In genomic region chr11:81153161-81153840, GRCm38 (mm10) we compare ENCODE assay signal across 8 mouse cellular contexts.
DNase-seq lines count a peak whose midpoint lies in the region; ATAC-seq lines count a peak whose summit lies in the region.

No protein-coding gene starts in this region.

- peak overlapping the region; percentile 47 for H3K4me3 ChIP-seq in lung, embryonic 15.5 days
- H3K4me3 ChIP-seq in liver, embryonic 12.5 days, result peak overlapping the region; percentile 46

- no peaks in the 10 kb centered on the region for H3K36me3 ChIP-seq in lung, embryonic 15.5 days
- H3K36me3 ChIP-seq in liver, embryonic 12.5 days, result no peaks in the 10 kb centered on the region

- H3K27me3 ChIP-seq in lung, embryonic 15.5 days, result peaks cover 73% of the 10 kb centered on the region
- H3K27me3 ChIP-seq in liver, embryonic 12.5 days (replicated peaks), result peaks cover 70% of the 10 kb centered on the region

- H3K9me3 ChIP-seq in lung, embryonic 15.5 days, result no peaks in the 10 kb centered on the region
- no peaks in the 10 kb centered on the region for H3K9me3 ChIP-seq in liver, embryonic 12.5 days (replicated peaks)

- no peak overlapping the region for H3K9ac ChIP-seq in lung, embryonic 15.5 days
- no peak overlapping the region for H3K9ac ChIP-seq in liver, embryonic 12.5 days

- H3K27ac ChIP-seq in lung, embryonic 15.5 days, result no peak overlapping the region
- H3K27ac ChIP-seq in liver, embryonic 12.5 days, result no peak overlapping the region

- peak; percentile 48; the same call in 1 of the 2 replicates for ATAC-seq in lung, embryonic 15.5 days (ENCODE audit: borderline replicate concordance, extremely low read depth, low FRiP score, low TSS enrichment)
- no peak for ATAC-seq in liver, embryonic 12.5 days
- ATAC-seq in inflammation-experienced regulatory T-cells, adult 6 months, result no peak

- peak overlapping the region; percentile 92 for H3K4me2 ChIP-seq in lung, embryonic 15.5 days
- H3K4me2 ChIP-seq in liver, embryonic 12.5 days, result peak overlapping the region; percentile 71

- H3K4me1 ChIP-seq in lung, embryonic 15.5 days, result peaks cover 28% of the 10 kb centered on the region
- H3K4me1 ChIP-seq in liver, embryonic 12.5 days, result peaks cover 12% of the 10 kb centered on the region; the same call in 1 of the 2 replicates

- WGBS in lung, embryonic 15.5 days, result 0% methylated on average over 50 of the region's 57 CpGs
- under 1% methylated on average over 57 of the region's 57 CpGs for WGBS in liver, embryonic 12.5 days (ENCODE audit: insufficient replicate concordance)

- intact Hi-C loops in gastrocnemius, postnatal 14 days (cut with DNase I; ENCODE audit: low total_unique reads), result no loop called here

- no peak for DNase-seq in lung, postnatal 25 days (ENCODE audit: low spot score)
- peak; percentile 59 to 69 for DNase-seq in cerebellum, postnatal 36 days
- peak; percentile 8 for DNase-seq in gastrocnemius, postnatal 14 days
- peak; percentile 62 for DNase-seq in kidney, postnatal 10 days
- DNase-seq in right cerebral cortex, adult 2 months (ENCODE audit: low spot score in 2 of 2), result peak; percentile 68 to 80
